ENCODE assay signal across 32 mouse cellular contexts in the genomic region with DNA sequence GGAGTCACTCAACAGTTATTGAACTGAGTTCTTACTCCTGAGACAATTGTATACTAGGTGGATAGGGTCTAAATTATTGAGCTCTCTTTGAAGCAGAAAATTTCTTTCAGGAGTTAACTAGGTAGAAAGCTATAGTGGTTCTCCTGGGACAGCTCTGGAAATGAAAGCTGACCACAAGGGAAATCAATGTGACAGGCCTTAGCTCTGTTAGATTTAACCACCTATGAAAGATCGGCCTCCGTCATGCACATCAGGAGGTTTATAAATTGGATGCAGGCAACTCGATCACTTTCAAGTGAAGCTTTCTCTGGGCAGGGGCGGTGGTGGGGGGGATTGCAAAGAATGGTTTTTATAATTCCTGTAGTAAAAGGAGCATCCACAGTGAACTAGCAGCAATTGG. TPM values are rescaled to one million over a fixed set of nuclear protein-coding genes. Genes with fewer than 3 reads are reported as not detected.
DNase-seq lines count a peak whose midpoint lies in the region; ATAC-seq lines count a peak whose summit lies in the region.
"Had no signal": no experiment of that assay in that cellular context is flagged by ENCODE, and none has a peak within 500 bp of the region (broad histone marks: within the 10 kb centered on the region; RNA-seq: fewer than 3 reads in every experiment).

No protein-coding gene starts in this region.

- DNase-seq in hindbrain, embryonic 14.5 days (ENCODE audit: low spot score) = no peak
- DNase-seq in retina, embryonic 14.5 days (ENCODE audit: low spot score) = peak; percentile 38
- no peak for DNase-seq in retina, postnatal 1 day
- peak; percentile 24 for DNase-seq in embryonic facial prominence, embryonic 10.5 days (ENCODE audit: low spot score)
- no peak for DNase-seq in adrenal gland, postnatal 25 days
- no peak for DNase-seq in adrenal gland, postnatal 14 days
- DNase-seq: adrenal gland, adult 2 months; cerebellum, adult 18-20 months; cerebellum, adult 9-10 months; cerebellum, postnatal 14 days; gastrocnemius, postnatal 14 days; heart, adult 18-20 months; heart, postnatal 10 days; heart, postnatal 36 days; kidney, adult 18-20 months; kidney, adult 9 months had no signal

- H3K9ac ChIP-seq in hindbrain, embryonic 16.5 days (ENCODE audit: low read depth, low read length) = no peak overlapping the region
- H3K9ac ChIP-seq in hindbrain, embryonic 14.5 days = no peak overlapping the region
- H3K9ac ChIP-seq: embryonic facial prominence, embryonic 12.5 days; forebrain, embryonic 12.5 days; forebrain, embryonic 15.5 days; heart, embryonic 12.5 days; heart, embryonic 15.5 days; hindbrain, embryonic 15.5 days had no signal

- no peaks in the 10 kb centered on the region for H3K27me3 ChIP-seq in hindbrain, embryonic 16.5 days (replicated peaks; ENCODE audit: control insufficient read depth, insufficient read depth, low read length)
- no peaks in the 10 kb centered on the region for H3K27me3 ChIP-seq in hindbrain, embryonic 14.5 days (ENCODE audit: control insufficient read depth, insufficient read depth, low read length)
- no peaks in the 10 kb centered on the region for H3K27me3 ChIP-seq in embryonic facial prominence, embryonic 10.5 days (replicated peaks; ENCODE audit: low read depth, poor library complexity, severe bottlenecking)
- H3K27me3 ChIP-seq: embryonic facial prominence, embryonic 12.5 days; forebrain, embryonic 12.5 days; forebrain, embryonic 15.5 days; heart, embryonic 12.5 days; heart, embryonic 15.5 days; hindbrain, embryonic 15.5 days had no signal

- no peaks in the 10 kb centered on the region for H3K4me1 ChIP-seq in hindbrain, embryonic 16.5 days (ENCODE audit: control insufficient read depth, insufficient read depth, low read depth, low read length)
- H3K4me1 ChIP-seq in hindbrain, embryonic 14.5 days (replicated peaks; ENCODE audit: control insufficient read depth, insufficient read depth, low read length) = no peaks in the 10 kb centered on the region
- peaks cover 18% of the 10 kb centered on the region for H3K4me1 ChIP-seq in embryonic facial prominence, embryonic 10.5 days
- H3K4me1 ChIP-seq: forebrain, embryonic 12.5 days; forebrain, embryonic 15.5 days; heart, embryonic 12.5 days; heart, embryonic 15.5 days; hindbrain, embryonic 10.5 days; hindbrain, embryonic 15.5 days had no signal

- no peak overlapping the region for H3K4me3 ChIP-seq in hindbrain, embryonic 16.5 days (ENCODE audit: low read length)
- no peak overlapping the region for H3K4me3 ChIP-seq in hindbrain, embryonic 14.5 days (replicated peaks; ENCODE audit: low read length)
- H3K4me3 ChIP-seq in embryonic facial prominence, embryonic 10.5 days = no peak overlapping the region
- H3K4me3 ChIP-seq: embryonic facial prominence, embryonic 12.5 days; erythroblast, embryonic 14.5 days; forebrain, embryonic 12.5 days; forebrain, embryonic 15.5 days; heart, embryonic 12.5 days; heart, embryonic 15.5 days; hindbrain, embryonic 10.5 days; hindbrain, embryonic 15.5 days had no signal

- no peak overlapping the region for H3K4me2 ChIP-seq in hindbrain, embryonic 16.5 days (ENCODE audit: low read length)
- no peak overlapping the region for H3K4me2 ChIP-seq in hindbrain, embryonic 14.5 days (replicated peaks)
- H3K4me2 ChIP-seq: embryonic facial prominence, embryonic 12.5 days; forebrain, embryonic 12.5 days; forebrain, embryonic 15.5 days; heart, embryonic 12.5 days; heart, embryonic 15.5 days; hindbrain, embryonic 15.5 days had no signal

- H3K27ac ChIP-seq in hindbrain, embryonic 16.5 days (ENCODE audit: low read depth, low read length) = no peak overlapping the region
- no peak overlapping the region for H3K27ac ChIP-seq in hindbrain, embryonic 14.5 days
- H3K27ac ChIP-seq in embryonic facial prominence, embryonic 10.5 days (replicated peaks) = no peak overlapping the region
- H3K27ac ChIP-seq: forebrain, embryonic 12.5 days; forebrain, embryonic 15.5 days; heart, embryonic 15.5 days; hindbrain, embryonic 10.5 days; hindbrain, embryonic 15.5 days had no signal

- H3K36me3 ChIP-seq in hindbrain, embryonic 16.5 days (ENCODE audit: control insufficient read depth, insufficient read depth, low read length) = no peaks in the 10 kb centered on the region
- H3K36me3 ChIP-seq in hindbrain, embryonic 14.5 days (replicated peaks; ENCODE audit: control insufficient read depth, insufficient read depth) = no peaks in the 10 kb centered on the region
- no peaks in the 10 kb centered on the region for H3K36me3 ChIP-seq in embryonic facial prominence, embryonic 10.5 days (replicated peaks)
- H3K36me3 ChIP-seq: embryonic facial prominence, embryonic 12.5 days; forebrain, embryonic 12.5 days; forebrain, embryonic 15.5 days; heart, embryonic 12.5 days; heart, embryonic 15.5 days; hindbrain, embryonic 10.5 days; hindbrain, embryonic 15.5 days had no signal

- no peaks in the 10 kb centered on the region for H3K9me3 ChIP-seq in hindbrain, embryonic 16.5 days (ENCODE audit: control insufficient read depth, low read length)
- no peaks in the 10 kb centered on the region for H3K9me3 ChIP-seq in hindbrain, embryonic 14.5 days (ENCODE audit: control insufficient read depth, low read length)
- no peaks in the 10 kb centered on the region for H3K9me3 ChIP-seq in embryonic facial prominence, embryonic 10.5 days
- H3K9me3 ChIP-seq: embryonic facial prominence, embryonic 12.5 days; forebrain, embryonic 12.5 days; forebrain, embryonic 15.5 days; heart, embryonic 12.5 days; heart, embryonic 15.5 days; hindbrain, embryonic 10.5 days; hindbrain, embryonic 15.5 days had no signal

- ATAC-seq in hindbrain, embryonic 16.5 days = peak; percentile 30; the same call in 1 of the 2 replicates
- ATAC-seq in hindbrain, embryonic 14.5 days (ENCODE audit: low FRiP score) = no peak
- ATAC-seq: CD4-positive, CD25-positive, alpha-beta regulatory T cell, adult 4 months; forebrain, embryonic 15.5 days; inflammation-experienced regulatory T-cells, adult 6 months; intestine, embryonic 16.5 days had no signal

- WGBS in hindbrain, embryonic 16.5 days = 77% methylated on average over 4 of the region's 4 CpGs
- WGBS in hindbrain, embryonic 14.5 days = 68% methylated on average over 4 of the region's 4 CpGs
- WGBS in embryonic facial prominence, embryonic 10.5 days = 57% methylated on average over 4 of the region's 4 CpGs

RNA-seq across cellular contexts. Expression of gene Pmch, which starts 27.4 kb away (rescaled TPM):
- polyA plus RNA-seq in hindbrain, embryonic 16.5 days (2015; fragmentation: Nextera tagmentation; extraction: Ambion mirVana) = 0.32 and 0.41 TPM in 2 replicates
- 0.43 TPM in 2 replicates for polyA plus RNA-seq in hindbrain, embryonic 14.5 days (2014; fragmentation: Nextera tagmentation; extraction: Ambion mirVana)
- 0.61 and 0.68 TPM in 2 replicates for polyA plus RNA-seq in embryonic facial prominence, embryonic 10.5 days (2016; fragmentation: Nextera tagmentation; extraction: Ambion mirVana)
- total RNA-seq in adrenal gland, postnatal 25 days (2021) = not detected in 2 replicates
- total RNA-seq in adrenal gland, postnatal 14 days (2021) = not detected in 2 replicates
- total RNA-seq: adrenal gland, adult 2 months; adrenal gland, postnatal 36 days; gastrocnemius, adult 18-20 months; gastrocnemius, postnatal 14 days; heart, adult 18-20 months; heart, postnatal 10 days; heart, postnatal 36 days; MEL had no signal
- polyA plus RNA-seq: adrenal gland, adult 2 months; CD4-positive, CD25-positive, alpha-beta regulatory T cell, adult 4 months; erythroblast, embryonic 14.5 days; gonadal fat pad, adult 2 months had no signal

Comparison
In these comparisons a context has a peak if more than half of its experiments do, and no peak if none do; other contexts are left out.
1. DNase-seq: peak in retina, embryonic 14.5 days (single experiment) and embryonic facial prominence, embryonic 10.5 days (single experiment); none in hindbrain, embryonic 14.5 days (single experiment), retina, postnatal 1 day (single experiment), adrenal gland, postnatal 25 days (single experiment) and adrenal gland, postnatal 14 days (single experiment).